Mouse (Mus musculus): ENCODE measurements around the gene Bco1. TPM values are rescaled to one million over a fixed set of nuclear protein-coding genes. Genes with fewer than 3 reads are reported as not detected.

The Bco1 gene
- polyA plus RNA-seq, 1 experiment: not detected

DNA sequence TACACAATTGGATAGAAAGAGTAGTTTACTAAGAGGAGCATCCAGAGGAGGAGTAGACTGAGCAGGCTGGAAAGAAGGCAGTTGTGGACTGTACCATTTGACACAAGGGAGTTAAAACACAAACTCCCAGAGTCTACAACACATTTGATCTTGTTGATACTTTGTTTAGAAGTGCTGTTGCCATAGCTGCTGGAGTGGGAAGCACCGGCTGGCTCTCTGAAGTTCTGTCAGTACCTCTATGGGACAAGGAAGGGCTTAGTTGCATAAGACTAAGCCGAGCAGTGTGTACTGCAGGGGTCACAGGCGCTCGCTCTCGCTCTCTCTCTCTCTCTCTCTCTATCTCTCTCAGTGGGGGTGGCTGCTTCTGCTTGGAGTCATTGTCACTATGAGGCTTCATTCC lies 78.9 kb downstream of the Bco1 start:
- no peak overlapping the region for H3K27ac ChIP-seq (ENCODE audit: insufficient read depth, low read length)
- peaks cover 15% of the 10 kb centered on the region for H3K4me1 ChIP-seq (ENCODE audit: control insufficient read depth, insufficient read depth, low read length)
- TF ChIP-seq CTCF (IDR thresholded peaks at IDR 0.05; ENCODE audit: borderline replicate concordance, insufficient read depth, low read length): no peak
- no peak for TF ChIP-seq POLR2A (IDR thresholded peaks at IDR 0.05; ENCODE audit: low read depth, low read length)
- no peak overlapping the region for H3K4me3 ChIP-seq (ENCODE audit: insufficient read depth, low read length)

DNA sequence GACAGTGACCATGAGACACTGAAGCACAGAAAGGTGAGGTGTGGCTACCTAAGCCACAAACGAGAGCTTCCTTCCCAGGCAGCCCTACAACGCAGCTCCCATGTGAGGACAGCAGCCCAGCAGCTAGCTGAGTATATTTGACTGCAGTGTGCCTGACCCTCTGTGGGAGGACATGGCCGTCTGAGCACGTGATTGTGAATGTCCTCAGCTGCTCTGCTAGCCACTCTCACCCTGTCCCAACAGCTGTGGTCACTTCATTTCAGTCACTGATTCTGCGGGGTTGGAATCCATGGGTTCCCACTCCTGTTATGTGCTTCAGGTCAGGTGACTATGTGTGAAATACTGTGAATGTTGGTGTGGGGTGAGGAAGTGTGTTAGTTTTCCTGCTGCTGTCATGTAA lies 80.7 kb downstream of the Bco1 start:
- peaks cover 15% of the 10 kb centered on the region for H3K4me1 ChIP-seq (ENCODE audit: control insufficient read depth, insufficient read depth, low read length)
- TF ChIP-seq CTCF (IDR thresholded peaks at IDR 0.05; ENCODE audit: borderline replicate concordance, insufficient read depth, low read length): no peak
- TF ChIP-seq POLR2A (IDR thresholded peaks at IDR 0.05; ENCODE audit: low read depth, low read length): no peak
- H3K4me3 ChIP-seq (ENCODE audit: insufficient read depth, low read length): no peak overlapping the region
- H3K27ac ChIP-seq (ENCODE audit: insufficient read depth, low read length): no peak overlapping the region

DNA sequence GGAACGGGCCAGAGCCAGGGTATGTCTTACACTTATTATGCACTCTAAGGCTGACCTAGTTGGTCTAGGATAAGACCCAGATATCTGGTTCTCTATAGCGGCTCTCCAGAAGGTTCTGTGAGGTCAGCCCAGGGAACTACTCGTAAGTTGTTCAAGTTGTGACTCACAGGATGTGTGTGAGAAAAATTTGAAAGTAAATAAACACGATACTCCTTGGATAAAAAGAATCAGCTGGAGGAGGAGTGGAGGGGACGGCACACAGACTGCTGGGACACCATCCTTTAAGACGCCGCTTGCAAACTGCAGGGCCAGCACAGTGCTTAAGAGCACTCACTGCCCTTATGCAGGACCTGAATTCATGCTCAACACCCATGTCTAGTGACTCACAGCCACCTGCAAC lies 81.6 kb downstream of the Bco1 start:
- Histone ChIP-seq H3K4me1 (ENCODE audit: control insufficient read depth, insufficient read depth, low read length) (peaks cover 15% of the 10 kb centered on the region), H3K4me3 (ENCODE audit: insufficient read depth, low read length) (no peak overlapping the region), H3K27ac (ENCODE audit: insufficient read depth, low read length) (no peak overlapping the region)
- TF ChIP-seq POLR2A (IDR thresholded peaks at IDR 0.05; ENCODE audit: low read depth, low read length): no peak
- TF ChIP-seq CTCF (IDR thresholded peaks at IDR 0.05; ENCODE audit: borderline replicate concordance, insufficient read depth, low read length): no peak

DNA sequence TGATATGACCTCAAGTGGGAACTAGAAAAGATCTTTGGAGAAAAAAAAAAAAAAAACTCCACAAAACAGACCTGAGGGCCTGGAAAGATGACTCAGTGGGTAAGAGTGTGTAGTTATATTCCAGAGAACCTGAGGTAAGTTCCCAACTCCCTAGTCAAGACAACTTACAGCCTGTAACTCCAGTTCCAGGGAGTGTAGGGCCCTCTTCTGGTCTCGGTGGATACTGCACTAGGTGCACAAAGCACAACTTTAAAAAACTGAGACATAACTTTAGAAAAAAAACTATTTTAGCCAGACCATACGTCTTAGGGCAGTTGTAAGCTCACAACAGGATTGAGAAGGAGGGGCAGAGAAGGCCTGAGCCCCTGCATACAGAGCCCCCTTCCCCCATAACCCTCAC lies 82.4 kb downstream of the Bco1 start:
- Histone ChIP-seq H3K27ac (ENCODE audit: insufficient read depth, low read length) (peak overlapping the region; percentile 47; the same call in 1 of the 2 replicates), H3K4me3 (ENCODE audit: insufficient read depth, low read length) (no peak overlapping the region), H3K4me1 (ENCODE audit: control insufficient read depth, insufficient read depth, low read length) (peaks cover 15% of the 10 kb centered on the region)
- TF ChIP-seq CTCF (IDR thresholded peaks at IDR 0.05; ENCODE audit: borderline replicate concordance, insufficient read depth, low read length) (no peak), POLR2A (IDR thresholded peaks at IDR 0.05; ENCODE audit: low read depth, low read length) (no peak)

DNA sequence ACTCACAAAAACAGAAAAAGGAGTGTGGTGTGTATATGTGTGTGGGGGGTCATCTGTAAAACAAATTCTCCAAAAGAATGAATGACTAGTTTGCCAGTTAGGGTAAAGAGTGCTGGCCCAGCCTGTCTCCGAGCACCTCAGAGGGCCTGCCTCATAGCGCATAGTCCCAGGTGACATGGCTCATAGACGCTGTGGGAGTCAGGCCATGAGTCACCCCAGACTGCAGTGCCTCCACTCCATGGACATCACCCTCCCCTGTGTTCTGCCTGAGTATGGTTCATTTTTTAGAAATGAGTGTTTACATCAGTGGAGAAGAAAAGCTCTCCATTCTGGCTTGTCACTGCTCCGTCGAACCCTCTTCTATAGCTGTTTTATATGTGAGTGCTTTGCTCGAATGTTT lies 83.0 kb downstream of the Bco1 start:
- peak overlapping the region; percentile 52 for H3K27ac ChIP-seq (ENCODE audit: insufficient read depth, low read length)
- H3K4me1 ChIP-seq (ENCODE audit: control insufficient read depth, insufficient read depth, low read length): peaks cover 15% of the 10 kb centered on the region
- no peak for TF ChIP-seq CTCF (IDR thresholded peaks at IDR 0.05; ENCODE audit: borderline replicate concordance, insufficient read depth, low read length)
- no peak for TF ChIP-seq POLR2A (IDR thresholded peaks at IDR 0.05; ENCODE audit: low read depth, low read length)
- no peak overlapping the region for H3K4me3 ChIP-seq (ENCODE audit: insufficient read depth, low read length)

DNA sequence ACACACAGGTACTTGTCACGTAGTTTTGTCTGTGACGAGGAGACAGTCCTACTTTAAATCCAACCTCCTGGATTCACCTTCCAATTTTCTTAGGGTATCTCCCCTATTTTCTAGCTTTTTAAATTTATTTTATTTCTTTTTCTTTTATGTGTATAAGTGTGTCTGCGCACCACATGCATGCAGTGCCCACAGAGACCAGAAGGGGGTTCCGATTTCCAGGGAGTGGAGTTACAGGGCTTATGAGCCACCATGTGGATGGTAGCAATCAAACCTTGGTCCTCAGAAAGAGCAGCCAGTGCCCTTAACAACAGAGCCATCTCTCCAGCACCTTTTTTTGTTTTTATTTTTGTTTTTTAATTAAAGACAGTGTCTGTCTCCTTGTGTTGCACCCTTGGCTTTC lies 87.1 kb downstream of the Bco1 start:
- no peak for TF ChIP-seq CTCF (IDR thresholded peaks at IDR 0.05; ENCODE audit: borderline replicate concordance, insufficient read depth, low read length)
- no peak for TF ChIP-seq POLR2A (IDR thresholded peaks at IDR 0.05; ENCODE audit: low read depth, low read length)
- Histone ChIP-seq H3K27ac (ENCODE audit: insufficient read depth, low read length) (no peak overlapping the region), H3K4me1 (ENCODE audit: control insufficient read depth, insufficient read depth, low read length) (peaks cover 11% of the 10 kb centered on the region), H3K4me3 (ENCODE audit: insufficient read depth, low read length) (no peak overlapping the region)

Other genes starting within 250 kb of the Bco1 start
- 14.4 and 23.8 TPM in 2 replicates for gene Cmc2, start 174.4 kb upstream of the Bco1 start, polyA plus RNA-seq (2011; ENCODE audit: insufficient read length, low read depth, missing spikeins)
- 17.4 and 22.7 TPM in 2 replicates for gene Cenpn, start 174.1 kb upstream of the Bco1 start, polyA plus RNA-seq (2011; ENCODE audit: insufficient read length, low read depth, missing spikeins)
- 11.0 TPM in 2 replicates for gene Atmin, start 152.5 kb upstream of the Bco1 start, polyA plus RNA-seq (2011; ENCODE audit: insufficient read length, low read depth, missing spikeins)
- 0.61 and 0.97 TPM in 2 replicates for gene 1700030J22Rik, start 116.9 kb upstream of the Bco1 start, polyA plus RNA-seq (2011; ENCODE audit: insufficient read length, low read depth, missing spikeins)
- 67.7 and 74.7 TPM in 2 replicates for gene Gcsh, start 102.3 kb upstream of the Bco1 start, polyA plus RNA-seq (2011; ENCODE audit: insufficient read length, low read depth, missing spikeins)
- not detected in 2 replicates for gene Pkd1l2, start 13.4 kb upstream of the Bco1 start, polyA plus RNA-seq (2011; ENCODE audit: insufficient read length, low read depth, missing spikeins)
- gene Gan, start 62.3 kb downstream of the Bco1 start, polyA plus RNA-seq (2011; ENCODE audit: insufficient read length, low read depth, missing spikeins): 11.6 and 12.0 TPM in 2 replicates
- 31.0 and 40.2 TPM in 2 replicates for gene Cmip, start 161.2 kb downstream of the Bco1 start, polyA plus RNA-seq (2011; ENCODE audit: insufficient read length, low read depth, missing spikeins)

Measured in embryonic fibroblast, embryonic 13.5 days (primary cell).